Mouse (Mus musculus) stomach, embryonic 15.5 days (tissue): Measurements from ENCODE around the gene Kcnk7. TPM values are rescaled to one million over a fixed set of nuclear protein-coding genes. Genes with fewer than 3 reads are reported as not detected.

Experiments
- ATAC-seq: fragments of 200-750 bp; cut with Nextera tagmentation; 2 replicates; pipeline ENCODE4 v1.8.0; 2017; ENCODE audit warnings: low read depth, moderate number of reproducible peaks, moderate TSS enrichment; ENCODE audit not compliant: insufficient read depth, low FRiP score
- H3K27ac ChIP-seq: fragments of 300-500 bp; sonication (generic); 2 replicates; pipeline ENCODE4 v1.5.1; 2015; ENCODE audit warnings: mild to moderate bottlenecking, inconsistent platforms
- H3K27me3 ChIP-seq: fragments of 300-500 bp; sonication (generic); replicated peaks from 2 replicates; pipeline ENCODE4 v1.6.1; 2015; ENCODE audit warnings: inconsistent platforms
- H3K36me3 ChIP-seq: fragments of 300-500 bp; sonication (generic); 2 replicates; pipeline ENCODE4 v1.6.1; 2015; ENCODE audit warnings: inconsistent platforms
- H3K4me1 ChIP-seq: fragments of 300-500 bp; sonication (generic); 2 replicates; pipeline ENCODE4 v1.6.1; 2015; ENCODE audit warnings: inconsistent platforms
- H3K4me2 ChIP-seq: fragments of 300-500 bp; sonication (generic); 2 replicates; pipeline ENCODE4 v1.6.1; 2015; ENCODE audit warnings: mild to moderate bottlenecking, inconsistent platforms
- H3K4me3 ChIP-seq: fragments of 300-500 bp; sonication (generic); replicated peaks from 2 replicates; pipeline ENCODE4 v1.5.1; 2015; ENCODE audit warnings: inconsistent platforms
- H3K9ac ChIP-seq: fragments of 300-500 bp; sonication (generic); 2 replicates; pipeline ENCODE4 v1.6.1; 2015; ENCODE audit warnings: inconsistent platforms
- H3K9me3 ChIP-seq: fragments of 300-500 bp; sonication (generic); 2 replicates; pipeline ENCODE4 v1.6.1; 2016; ENCODE audit warnings: inconsistent platforms
- WGBS: fragments of 180-500 bp; shearing (Covaris S2); methylation state at CpG from one replicate; pipeline ENCODE4 v1.1.7; 2015; 5-methylcytosine and 5-hydroxymethylcytosine counted together
- polyA plus RNA-seq: library from polyadenylated mRNA; unstranded; fragments of >200 nt; fragmentation: Nextera tagmentation; extraction: Ambion mirVana; gene quantifications from 2 replicates; pipeline ENCODE4 v1.2.1, GENCODE M21; 2015

Kcnk7 gene
- polyA plus RNA-seq, 1 experiment from 2014 or later = 1.3 TPM

- peak; percentile 42; the same call in 1 of the 2 replicates for ATAC-seq
These were observed 11.9 kb downstream of the Kcnk7 start for GRCm38 (mm10) chr19:5715793-5716688.

GRCm38 (mm10) chr19:5716955-5717354, 12.8 kb downstream of the Kcnk7 start:
- Histone ChIP-seq H3K36me3 (peaks cover 33% of the 10 kb centered on the region), H3K9ac (no peak overlapping the region), H3K4me3 (no peak overlapping the region), H3K27me3 (no peaks in the 10 kb centered on the region), H3K27ac (no peak overlapping the region), H3K9me3 (no peaks in the 10 kb centered on the region), H3K4me2 (no peak overlapping the region), H3K4me1 (peaks cover 18% of the 10 kb centered on the region)
- 49% methylated on average over 10 of the region's 10 CpGs for WGBS
- no peak for ATAC-seq

More at GRCm38 (mm10) chr19:5715793-5716688, 11.9 kb downstream of the Kcnk7 start:
- H3K9ac ChIP-seq = no peak overlapping the region
- peak overlapping the region; percentile 47 for H3K4me2 ChIP-seq
- no peak overlapping the region for H3K27ac ChIP-seq
- H3K36me3 ChIP-seq = peaks cover 26% of the 10 kb centered on the region
- no peaks in the 10 kb centered on the region for H3K9me3 ChIP-seq
- 37% methylated on average over 43 of the region's 43 CpGs for WGBS
- H3K4me3 ChIP-seq = no peak overlapping the region
- H3K27me3 ChIP-seq = no peaks in the 10 kb centered on the region
- peaks cover 18% of the 10 kb centered on the region for H3K4me1 ChIP-seq

- no peak for ATAC-seq
- Histone ChIP-seq H3K36me3 (peaks cover 36% of the 10 kb centered on the region), H3K9me3 (no peaks in the 10 kb centered on the region), H3K4me1 (peaks cover 26% of the 10 kb centered on the region), H3K4me2 (no peak overlapping the region), H3K9ac (no peak overlapping the region), H3K27ac (no peak overlapping the region), H3K4me3 (no peak overlapping the region), H3K27me3 (no peaks in the 10 kb centered on the region)
- WGBS = 93% methylated on average over 6 of the region's 6 CpGs
These were observed 17.1 kb downstream of the Kcnk7 start for GRCm38 (mm10) chr19:5721233-5721632.

- H3K27ac ChIP-seq = no peak overlapping the region
- no peaks in the 10 kb centered on the region for H3K9me3 ChIP-seq
- peaks cover 39% of the 10 kb centered on the region for H3K4me1 ChIP-seq
- no peaks in the 10 kb centered on the region for H3K27me3 ChIP-seq
- peaks cover 36% of the 10 kb centered on the region for H3K36me3 ChIP-seq
- peak overlapping the region; percentile 3; the same call in 1 of the 2 replicates for H3K4me3 ChIP-seq
- ATAC-seq = peak; percentile 45; the same call in 1 of the 2 replicates
- 84% methylated on average over 7 of the region's 7 CpGs for WGBS
- H3K9ac ChIP-seq = no peak overlapping the region
- no peak overlapping the region for H3K4me2 ChIP-seq
These were observed 18.8 kb downstream of the Kcnk7 start for GRCm38 (mm10) chr19:5722848-5723425.

- Histone ChIP-seq H3K4me2 (peak overlapping the region; percentile 88), H3K27ac (peak overlapping the region; percentile 81; the same call in 1 of the 2 replicates), H3K27me3 (no peaks in the 10 kb centered on the region), H3K4me3 (peak overlapping the region; percentile 89), H3K36me3 (peaks cover 36% of the 10 kb centered on the region), H3K9ac (peak overlapping the region; percentile 38; the same call in 1 of the 2 replicates), H3K4me1 (peaks cover 48% of the 10 kb centered on the region), H3K9me3 (no peaks in the 10 kb centered on the region)
- no peak for ATAC-seq
- 61% methylated on average over 4 of the region's 4 CpGs for WGBS
These were observed 19.9 kb downstream of the Kcnk7 start for GRCm38 (mm10) chr19:5723934-5724548.

- Histone ChIP-seq H3K36me3 (peaks cover 32% of the 10 kb centered on the region), H3K9ac (peak overlapping the region; percentile 38; the same call in 1 of the 2 replicates), H3K4me1 (peaks cover 48% of the 10 kb centered on the region), H3K4me3 (peak overlapping the region; percentile 89), H3K4me2 (peak overlapping the region; percentile 88), H3K27me3 (no peaks in the 10 kb centered on the region), H3K27ac (peak overlapping the region; percentile 81; the same call in 1 of the 2 replicates), H3K9me3 (no peaks in the 10 kb centered on the region)
- ATAC-seq = peak; percentile 36
- WGBS = 40% methylated on average over 7 of the region's 7 CpGs
These were observed 20.4 kb downstream of the Kcnk7 start for GRCm38 (mm10) chr19:5724549-5724941.

- peaks cover 54% of the 10 kb centered on the region for H3K4me1 ChIP-seq
- 46% methylated on average over 12 of the region's 12 CpGs for WGBS
These were observed 21.0 kb downstream of the Kcnk7 start for GRCm38 (mm10) chr19:5725029-5725707.

GRCm38 (mm10) chr19:5725767-5726515, 21.8 kb downstream of the Kcnk7 start, which contains the start of gene Ehbp1l1:
Gene Ehbp1l1, minus strand, starts transcription at chr19:5726317.
- Histone ChIP-seq H3K4me3 (peak within 1 kb of the TSS; percentile 89), H3K4me1 (peaks cover 60% of the 10 kb centered on the region), H3K9me3 (no peaks in the 10 kb centered on the region), H3K27me3 (no peaks in the 10 kb centered on the region), H3K27ac (peak within 1 kb of the TSS; percentile 81), H3K9ac (peak within 1 kb of the TSS; percentile 56; the same call in 1 of the 2 replicates), H3K36me3 (peaks cover 18% of the 10 kb centered on the region), H3K4me2 (peak within 1 kb of the TSS; percentile 88)
- ATAC-seq = peak; percentile 35; the same call in 1 of the 2 replicates
- 6% methylated on average over 49 of the region's 49 CpGs for whole genome bisulfite sequencing

More at GRCm38 (mm10) chr19:5725029-5725707, 21.0 kb downstream of the Kcnk7 start:
- Histone ChIP-seq H3K4me2 (peak overlapping the region; percentile 88), H3K27ac (peak overlapping the region; percentile 81), H3K4me3 (peak overlapping the region; percentile 89), H3K36me3 (peaks cover 26% of the 10 kb centered on the region), H3K9me3 (no peaks in the 10 kb centered on the region), H3K9ac (peak overlapping the region; percentile 56; the same call in 1 of the 2 replicates), H3K27me3 (no peaks in the 10 kb centered on the region)
- ATAC-seq = peak; percentile 0; the same call in 1 of the 2 replicates

- Histone ChIP-seq H3K27me3 (no peaks in the 10 kb centered on the region), H3K4me3 (peak overlapping the region; percentile 89), H3K9ac (peak overlapping the region; percentile 38; the same call in 1 of the 2 replicates), H3K27ac (peak overlapping the region; percentile 81), H3K9me3 (no peaks in the 10 kb centered on the region), H3K4me1 (peaks cover 67% of the 10 kb centered on the region), H3K4me2 (peak overlapping the region; percentile 88), H3K36me3 (peaks cover 9% of the 10 kb centered on the region; the same call in 1 of the 2 replicates)
- ATAC-seq = peak; percentile 5; the same call in 1 of the 2 replicates
- 60% methylated on average over 15 of the region's 15 CpGs for WGBS
These were observed 22.9 kb downstream of the Kcnk7 start for GRCm38 (mm10) chr19:5726961-5727578.

GRCm38 (mm10) chr19:5727701-5728100, 23.5 kb downstream of the Kcnk7 start:
- WGBS = 2% methylated on average over 14 of the region's 14 CpGs

More at GRCm38 (mm10) chr19:5727701-5728100, 23.5 kb downstream of the Kcnk7 start:
- H3K4me2 ChIP-seq = peak overlapping the region; percentile 88
- H3K4me3 ChIP-seq = peak overlapping the region; percentile 89
- no peak for ATAC-seq
- H3K36me3 ChIP-seq = peaks cover 4% of the 10 kb centered on the region; the same call in 1 of the 2 replicates
- H3K9ac ChIP-seq = peak overlapping the region; percentile 38; the same call in 1 of the 2 replicates
- peak overlapping the region; percentile 81 for H3K27ac ChIP-seq
- H3K9me3 ChIP-seq = no peaks in the 10 kb centered on the region
- peaks cover 67% of the 10 kb centered on the region for H3K4me1 ChIP-seq
- no peaks in the 10 kb centered on the region for H3K27me3 ChIP-seq
